Mouse (Mus musculus) neural tube, embryonic 11.5 days (tissue): ENCODE data around the gene Ttk. TPM values are rescaled to one million over a fixed set of nuclear protein-coding genes. Genes with fewer than 3 reads are reported as not detected.

Experiments
- ATAC-seq: fragments of 200-750 bp; cut with Nextera tagmentation; 2 replicates; pipeline ENCODE4 v1.8.0; 2017; ENCODE audit warnings: moderate number of reproducible peaks, mild to moderate bottlenecking, moderate TSS enrichment, moderate library complexity; ENCODE audit not compliant: insufficient read depth, low FRiP score, low TSS enrichment
- DNase-seq: peaks from one replicate; pipeline ENCODE4 v3.0.0-alpha.2; 2015; ENCODE audit warnings: low spot score
- H3K27ac ChIP-seq: fragments of 300-500 bp; sonication (generic); 2 replicates; pipeline ENCODE4 v1.5.1; 2014; ENCODE audit warnings: low read depth, mild to moderate bottlenecking, low read length
- H3K27me3 ChIP-seq: fragments of 300-500 bp; sonication (generic); 2 replicates; pipeline ENCODE4 v1.6.1; 2014; ENCODE audit warnings: mild to moderate bottlenecking, low read length, mixed read lengths; ENCODE audit not compliant: control insufficient read depth, insufficient read depth
- H3K36me3 ChIP-seq: fragments of 300-500 bp; sonication (generic); 2 replicates; pipeline ENCODE4 v1.6.1; 2014; ENCODE audit warnings: mild to moderate bottlenecking, low read length, moderate library complexity, mixed read lengths; ENCODE audit not compliant: control insufficient read depth, insufficient read depth
- H3K4me1 ChIP-seq: fragments of 300-500 bp; sonication (generic); 2 replicates; pipeline ENCODE4 v1.6.1; 2014; ENCODE audit warnings: low read length, mixed read lengths; ENCODE audit not compliant: control insufficient read depth, insufficient read depth
- H3K4me2 ChIP-seq: fragments of 300-500 bp; sonication (generic); 2 replicates; pipeline ENCODE4 v1.6.1; 2014; ENCODE audit warnings: low read depth, mild to moderate bottlenecking, moderate library complexity
- H3K4me3 ChIP-seq: fragments of 300-500 bp; sonication (generic); 2 replicates; pipeline ENCODE4 v1.5.1; 2014; ENCODE audit warnings: low read depth, low read length
- H3K9ac ChIP-seq: fragments of 300-500 bp; sonication (generic); 2 replicates; pipeline ENCODE4 v1.6.1; 2014; ENCODE audit warnings: mild to moderate bottlenecking, low read length
- H3K9me3 ChIP-seq: fragments of 300-500 bp; sonication (generic); 2 replicates; pipeline ENCODE4 v1.6.1; 2016; ENCODE audit warnings: low read length; ENCODE audit not compliant: control insufficient read depth
- WGBS: fragments of 180-500 bp; shearing (Covaris S2); extraction: QIAGEN DNeasy Blood & Tissue Kit; methylation state at CpG from one replicate; pipeline ENCODE4 v1.1.7; 2014; 5-methylcytosine and 5-hydroxymethylcytosine counted together
- polyA plus RNA-seq: library from polyadenylated mRNA; unstranded; fragments of >200 nt; fragmentation: Nextera tagmentation; extraction: Ambion mirVana; gene quantifications from 2 replicates; pipeline ENCODE4 v1.2.1, GENCODE M21; 2014

The Ttk gene
- polyA plus RNA-seq, 1 experiment from 2014 or later: 38.9 TPM

DNA sequence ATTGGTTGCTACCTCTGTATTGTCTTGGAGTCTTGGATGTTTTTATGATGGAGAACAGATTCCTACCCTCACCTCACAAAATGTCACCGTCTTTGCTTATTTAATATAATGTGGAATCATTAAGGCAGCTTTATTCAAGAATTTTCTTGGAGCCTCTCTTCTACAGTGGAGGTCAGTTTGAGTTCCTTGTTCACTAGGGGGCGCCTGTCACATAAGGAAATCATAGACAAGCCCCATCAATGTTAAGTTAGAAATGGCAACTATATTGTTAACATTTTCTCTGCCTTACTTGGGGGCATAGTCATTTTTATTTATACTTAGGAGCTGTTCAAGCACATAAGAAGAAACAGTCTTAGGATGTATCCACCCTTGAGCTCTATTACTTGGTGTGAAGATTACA lies 26.9 kb upstream of the Ttk start:
- no peaks in the 10 kb centered on the region for H3K36me3 ChIP-seq
- no peak overlapping the region for H3K9ac ChIP-seq
- 6% methylated on average over 2 of the region's 2 CpGs for WGBS
- H3K9me3 ChIP-seq: no peaks in the 10 kb centered on the region
- ATAC-seq (no peak), DNase-seq (peak; percentile 28)
- H3K4me3 ChIP-seq: no peak overlapping the region
- no peak overlapping the region for H3K27ac ChIP-seq
- no peak overlapping the region for H3K4me2 ChIP-seq
- no peaks in the 10 kb centered on the region for H3K27me3 ChIP-seq
- H3K4me1 ChIP-seq: peaks cover 8% of the 10 kb centered on the region

DNA sequence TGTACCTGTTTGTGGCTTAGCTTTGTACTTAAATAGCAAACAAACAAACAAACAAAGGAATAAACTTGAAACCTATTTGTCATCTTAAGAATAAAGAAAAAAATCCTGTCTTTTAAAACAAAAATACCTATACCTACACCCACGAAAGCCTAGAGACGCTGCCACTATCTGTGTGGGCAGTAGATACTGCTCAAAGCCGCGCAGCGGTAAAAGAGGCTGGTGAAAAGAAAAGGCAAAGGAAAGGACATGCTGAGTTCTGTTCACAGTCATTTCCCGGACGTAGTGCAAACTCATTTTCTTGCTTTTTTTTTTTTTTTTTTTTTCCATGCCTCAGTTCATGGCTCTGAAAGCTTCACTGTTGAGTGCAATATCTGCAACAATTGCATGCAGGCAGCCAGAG lies 15.3 kb upstream of the Ttk start:
- Histone ChIP-seq H3K4me1 (no peaks in the 10 kb centered on the region), H3K9me3 (no peaks in the 10 kb centered on the region), H3K27ac (no peak overlapping the region), H3K4me2 (no peak overlapping the region), H3K9ac (no peak overlapping the region), H3K27me3 (no peaks in the 10 kb centered on the region), H3K36me3 (no peaks in the 10 kb centered on the region), H3K4me3 (no peak overlapping the region)
- WGBS: 76% methylated on average over 7 of the region's 7 CpGs
- ATAC-seq: no peak
- DNase-seq: no peak

DNA sequence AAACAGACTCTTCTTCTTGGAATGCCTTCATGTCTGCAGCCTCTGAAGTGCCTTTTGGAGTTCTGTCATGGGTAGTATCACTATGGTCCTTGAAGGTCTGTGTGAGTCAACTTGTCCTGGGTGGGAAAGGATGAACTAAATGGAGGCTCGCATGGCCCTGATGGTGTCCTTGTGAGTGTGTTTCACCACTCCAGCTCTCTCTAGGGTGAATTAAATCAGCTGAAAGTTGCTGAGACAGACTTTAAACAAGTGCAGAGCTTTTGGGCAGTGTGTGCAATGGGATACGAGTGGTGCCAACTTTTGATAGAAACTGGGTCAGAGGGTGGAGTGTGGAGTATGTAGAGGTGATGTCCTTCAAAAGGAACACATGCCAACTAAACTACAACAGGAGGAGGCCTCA lies 13.5 kb upstream of the Ttk start:
- no peak for ATAC-seq
- Histone ChIP-seq H3K27me3 (no peaks in the 10 kb centered on the region), H3K9ac (no peak overlapping the region), H3K4me2 (no peak overlapping the region), H3K9me3 (no peaks in the 10 kb centered on the region), H3K4me3 (no peak overlapping the region), H3K4me1 (no peaks in the 10 kb centered on the region), H3K36me3 (no peaks in the 10 kb centered on the region), H3K27ac (no peak overlapping the region)
- 94% methylated on average over 2 of the region's 2 CpGs for WGBS
- DNase-seq: no peak

DNA sequence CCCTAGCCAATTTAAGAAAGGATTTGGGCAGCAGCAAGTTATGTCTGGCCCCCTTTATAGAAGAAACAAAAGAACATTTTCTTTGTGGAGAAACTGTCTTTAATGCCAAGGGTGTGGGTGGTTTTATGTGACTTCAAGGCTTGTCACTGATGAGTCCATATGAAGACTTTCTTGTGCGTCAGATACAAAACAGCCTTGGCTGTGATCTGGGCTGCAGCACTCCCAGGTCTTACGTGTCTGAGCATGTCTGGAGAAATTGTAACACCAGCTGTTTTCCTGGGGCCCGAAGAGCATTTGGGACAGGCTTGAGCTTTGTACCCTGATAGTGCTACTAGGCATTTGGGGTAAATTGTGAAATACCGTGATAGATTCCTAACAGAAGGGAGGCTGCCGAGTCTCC lies 11.6 kb upstream of the Ttk start:
- Histone ChIP-seq H3K4me3 (no peak overlapping the region), H3K36me3 (no peaks in the 10 kb centered on the region), H3K4me1 (no peaks in the 10 kb centered on the region), H3K4me2 (no peak overlapping the region), H3K9ac (no peak overlapping the region), H3K9me3 (no peaks in the 10 kb centered on the region), H3K27ac (no peak overlapping the region), H3K27me3 (no peaks in the 10 kb centered on the region)
- 81% methylated on average over 5 of the region's 5 CpGs for WGBS
- ATAC-seq: no peak
- no peak for DNase-seq

DNA sequence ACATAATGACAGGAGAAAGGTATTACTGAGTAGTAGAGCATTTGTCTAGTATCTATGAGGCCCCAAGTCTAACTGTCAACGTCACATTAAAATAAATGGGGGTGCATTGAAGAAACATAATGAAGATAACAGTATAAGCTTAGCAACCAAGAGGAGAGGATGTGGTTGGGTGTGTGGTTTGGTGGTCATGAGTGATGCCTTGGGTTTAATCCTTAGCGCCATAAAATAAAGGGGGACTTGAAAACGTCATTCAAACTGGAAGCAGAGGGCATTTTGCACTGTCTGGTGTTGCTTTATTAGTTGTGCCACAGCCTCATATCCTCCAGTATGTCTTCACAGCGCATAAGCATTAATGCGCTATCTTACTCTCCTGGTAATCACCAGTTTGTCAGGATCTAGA lies 4.6 kb upstream of the Ttk start:
- no peaks in the 10 kb centered on the region for H3K27me3 ChIP-seq
- no peaks in the 10 kb centered on the region for H3K4me1 ChIP-seq
- H3K27ac ChIP-seq: no peak overlapping the region
- DNase-seq (no peak), ATAC-seq (no peak)
- no peaks in the 10 kb centered on the region for H3K9me3 ChIP-seq
- no peak overlapping the region for H3K9ac ChIP-seq
- no peaks in the 10 kb centered on the region for H3K36me3 ChIP-seq
- no peak overlapping the region for H3K4me2 ChIP-seq
- no peak overlapping the region for H3K4me3 ChIP-seq
- 86% methylated on average over 5 of the region's 5 CpGs for WGBS

DNA sequence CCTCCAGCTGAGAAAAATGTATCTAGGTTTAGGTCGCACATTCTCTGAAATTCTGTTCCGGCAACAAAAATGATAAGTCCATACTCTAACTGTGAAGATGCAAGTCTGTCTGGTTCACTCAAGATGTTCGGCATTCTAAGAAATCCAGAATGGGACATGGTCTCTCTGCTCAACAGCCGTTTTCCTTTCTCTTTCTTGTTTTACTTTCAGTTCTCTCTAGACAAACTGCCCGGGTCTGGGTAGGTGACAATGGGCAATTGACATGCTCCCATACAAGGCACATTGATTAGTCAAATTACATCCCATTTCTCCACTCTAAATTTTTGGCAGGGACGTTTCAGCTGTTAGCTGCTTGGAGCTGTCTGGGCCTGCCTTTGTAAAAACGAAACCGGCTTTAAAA lies 3.3 kb upstream of the Ttk start:
- Histone ChIP-seq H3K4me2 (no peak overlapping the region), H3K4me1 (0 out of 2 replicates have a peak, but pooled peaks cover 5% of the 10 kb centered on the region), H3K9me3 (no peaks in the 10 kb centered on the region), H3K27me3 (no peaks in the 10 kb centered on the region), H3K4me3 (no peak overlapping the region), H3K36me3 (no peaks in the 10 kb centered on the region), H3K9ac (no peak overlapping the region), H3K27ac (no peak overlapping the region)
- DNase-seq: no peak
- no peak for ATAC-seq
- 72% methylated on average over 8 of the region's 8 CpGs for WGBS

DNA sequence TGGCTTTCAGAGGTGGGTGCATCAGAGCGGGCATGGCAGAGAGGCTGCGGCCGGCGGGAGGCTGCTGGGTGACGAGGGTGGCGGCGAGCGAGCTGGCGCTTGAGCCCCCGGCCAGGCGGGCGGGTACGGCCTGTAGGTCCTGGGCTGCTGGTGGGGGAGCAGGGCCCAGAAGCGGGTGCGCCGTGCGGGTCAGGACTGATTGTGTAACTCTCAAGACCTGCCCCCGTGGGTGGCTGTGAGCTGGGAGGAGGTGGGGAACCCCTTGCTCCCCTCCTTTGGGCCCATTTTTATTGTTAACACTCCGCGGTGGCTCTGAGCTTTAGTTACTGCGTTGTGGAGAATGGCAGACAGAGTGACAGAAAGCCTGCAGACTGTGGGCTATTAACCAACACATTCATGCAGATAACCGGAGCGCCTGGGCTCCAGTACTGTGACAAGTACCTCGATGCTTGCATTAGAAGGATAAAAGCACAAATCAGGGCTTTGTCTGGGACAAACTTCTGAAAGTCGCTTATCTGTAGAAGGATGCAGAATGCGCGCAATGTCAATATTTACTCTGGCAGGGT lies 342 bp downstream of the Ttk start:
- Histone ChIP-seq H3K4me3 (peak overlapping the region; percentile 78), H3K4me1 (0 out of 2 replicates have a peak, but pooled peaks cover 5% of the 10 kb centered on the region), H3K9me3 (no peaks in the 10 kb centered on the region), H3K27me3 (no peaks in the 10 kb centered on the region), H3K4me2 (peak overlapping the region; percentile 80), H3K9ac (peak overlapping the region; percentile 64), H3K36me3 (no peaks in the 10 kb centered on the region), H3K27ac (no peak overlapping the region)
- ATAC-seq: no peak; the same call in 1 of the 2 replicates
- WGBS: 2% methylated on average over 20 of the region's 27 CpGs
- DNase-seq: no peak

DNA sequence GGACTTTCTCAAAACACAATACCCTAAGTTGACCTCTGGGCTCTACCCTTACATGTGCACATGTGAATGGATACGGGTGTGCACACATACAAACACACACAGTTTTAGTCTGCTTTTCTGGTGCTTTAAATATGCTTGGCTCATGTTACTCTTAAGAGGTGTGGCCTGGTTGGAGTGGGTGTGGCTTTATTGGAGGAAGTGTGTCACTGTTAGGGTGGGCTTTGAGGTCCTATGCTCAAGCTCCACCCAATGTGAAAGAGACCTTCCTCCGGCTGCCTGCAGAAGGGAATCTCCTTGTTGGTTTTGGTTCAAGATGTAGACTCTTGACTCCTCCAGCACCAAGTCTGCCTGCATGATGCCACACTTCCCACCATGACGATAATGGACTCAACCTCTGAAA lies 18.0 kb downstream of the Ttk start:
- H3K4me3 ChIP-seq: no peak overlapping the region
- no peaks in the 10 kb centered on the region for H3K27me3 ChIP-seq
- DNase-seq (no peak), ATAC-seq (no peak)
- H3K27ac ChIP-seq: no peak overlapping the region
- H3K36me3 ChIP-seq: no peaks in the 10 kb centered on the region; the same call in none of the 2 replicates
- H3K9ac ChIP-seq: no peak overlapping the region
- no peaks in the 10 kb centered on the region for H3K4me1 ChIP-seq
- H3K4me2 ChIP-seq: no peak overlapping the region
- H3K9me3 ChIP-seq: no peaks in the 10 kb centered on the region
- 88% methylated on average over 3 of the region's 3 CpGs for WGBS

DNA sequence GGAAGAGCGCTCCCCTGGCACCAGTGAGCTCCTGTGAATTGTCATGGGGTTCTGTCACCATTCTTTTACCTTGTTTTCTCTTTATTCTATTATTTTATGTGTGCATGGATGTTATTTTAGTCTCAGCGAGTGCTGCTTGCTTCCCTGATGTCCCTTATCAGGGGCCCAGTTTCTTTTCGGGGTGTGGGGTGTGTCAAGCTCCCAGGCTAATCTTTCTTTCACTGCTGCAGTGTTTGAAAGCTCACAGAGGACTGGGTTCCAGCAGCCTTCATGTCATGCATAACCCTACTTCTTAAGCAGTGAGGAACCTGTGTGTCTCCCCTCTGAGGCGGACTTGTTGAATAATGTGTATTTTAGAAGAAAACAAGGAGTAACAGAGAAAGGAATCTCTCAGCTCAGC lies 30.7 kb downstream of the Ttk start:
- Histone ChIP-seq H3K4me3 (no peak overlapping the region), H3K4me2 (no peak overlapping the region), H3K36me3 (peaks cover 2% of the 10 kb centered on the region; the same call in 1 of the 2 replicates), H3K27me3 (no peaks in the 10 kb centered on the region), H3K9ac (no peak overlapping the region), H3K4me1 (no peaks in the 10 kb centered on the region), H3K27ac (no peak overlapping the region), H3K9me3 (no peaks in the 10 kb centered on the region)
- ATAC-seq: no peak
- WGBS: 92% methylated on average over 4 of the region's 4 CpGs
- no peak for DNase-seq
